Mouse (Mus musculus) heart, embryonic 11.5 days (tissue): ENCODE data around the gene Fam181b. TPM values are rescaled to one million over a fixed set of nuclear protein-coding genes. Genes with fewer than 3 reads are reported as not detected.

Source experiments
- ATAC-seq: fragments of 200-750 bp; cut with Nextera tagmentation; replicated peaks from 2 replicates; pipeline ENCODE4 v1.8.0; 2017; ENCODE audit warnings: moderate library complexity; ENCODE audit not compliant: insufficient number of reproducible peaks, low FRiP score, low TSS enrichment
- H3K27ac ChIP-seq: fragments of 300-500 bp; sonication (generic); 2 replicates; pipeline ENCODE4 v1.5.1; 2014; ENCODE audit warnings: mild to moderate bottlenecking, low read depth, low read length
- H3K27me3 ChIP-seq: fragments of 300-500 bp; sonication (generic); 2 replicates; pipeline ENCODE4 v1.6.1; 2014; ENCODE audit warnings: mild to moderate bottlenecking, low read length, mixed read lengths; ENCODE audit not compliant: control insufficient read depth, insufficient read depth
- H3K36me3 ChIP-seq: fragments of 300-500 bp; sonication (generic); 2 replicates; pipeline ENCODE4 v1.6.1; 2014; ENCODE audit warnings: mild to moderate bottlenecking, low read length, moderate library complexity, mixed read lengths; ENCODE audit not compliant: control insufficient read depth, insufficient read depth
- H3K4me1 ChIP-seq: fragments of 300-500 bp; sonication (generic); 2 replicates; pipeline ENCODE4 v1.6.1; 2014; ENCODE audit warnings: low read length; ENCODE audit not compliant: control insufficient read depth, insufficient read depth
- H3K4me2 ChIP-seq: fragments of 300-500 bp; sonication (generic); 2 replicates; pipeline ENCODE4 v1.6.1; 2014; ENCODE audit warnings: mild to moderate bottlenecking, moderate library complexity
- H3K4me3 ChIP-seq: fragments of 300-500 bp; sonication (generic); 2 replicates; pipeline ENCODE4 v1.5.1; 2014; ENCODE audit warnings: low read depth, low read length
- H3K9ac ChIP-seq: fragments of 300-500 bp; sonication (generic); 2 replicates; pipeline ENCODE4 v1.6.1; 2014; ENCODE audit warnings: mild to moderate bottlenecking, low read depth, low read length, moderate library complexity
- H3K9me3 ChIP-seq: fragments of 300-500 bp; sonication (generic); replicated peaks from 2 replicates; pipeline ENCODE4 v1.6.1; 2016; ENCODE audit warnings: low read length; ENCODE audit not compliant: control insufficient read depth
- WGBS: fragments of 180-500 bp; shearing (Covaris S2); extraction: QIAGEN DNeasy Blood & Tissue Kit; methylation state at CpG from one replicate; pipeline ENCODE4 v1.1.7; 2014; ENCODE audit not compliant: insufficient replicate concordance; 5-methylcytosine and 5-hydroxymethylcytosine counted together
- polyA plus RNA-seq: library from polyadenylated mRNA; unstranded; fragments of >200 nt; fragmentation: Nextera tagmentation; extraction: Ambion mirVana; gene quantifications from 2 replicates; pipeline ENCODE4 v1.2.1, GENCODE M21; 2014

Gene Fam181b
- polyA plus RNA-seq, 1 experiment from 2014 or later = 2.0 TPM

- H3K36me3 ChIP-seq = no peaks in the 10 kb centered on the region
- H3K27ac ChIP-seq = no peak overlapping the region
- H3K27me3 ChIP-seq = no peaks in the 10 kb centered on the region
- ATAC-seq = no peak
- 58% methylated on average over 6 of the region's 6 CpGs for WGBS
- H3K4me1 ChIP-seq = no peaks in the 10 kb centered on the region
- H3K4me3 ChIP-seq = no peak overlapping the region
- peaks cover 3% of the 10 kb centered on the region; the same call in 1 of the 2 replicates for H3K9me3 ChIP-seq
- no peak overlapping the region for H3K9ac ChIP-seq
- no peak overlapping the region for H3K4me2 ChIP-seq
Observed at GRCm38 (mm10) chr7:93062189-93062588, 17.5 kb upstream of the Fam181b start.

- WGBS = 54% methylated on average over 7 of the region's 7 CpGs
- Histone ChIP-seq H3K36me3 (no peaks in the 10 kb centered on the region), H3K27ac (no peak overlapping the region), H3K4me3 (no peak overlapping the region), H3K4me2 (no peak overlapping the region), H3K9ac (no peak overlapping the region), H3K27me3 (no peaks in the 10 kb centered on the region), H3K9me3 (peaks cover 3% of the 10 kb centered on the region; the same call in 1 of the 2 replicates), H3K4me1 (no peaks in the 10 kb centered on the region)
- no peak for ATAC-seq
Observed at GRCm38 (mm10) chr7:93067464-93068015, 12.1 kb upstream of the Fam181b start.

DNA sequence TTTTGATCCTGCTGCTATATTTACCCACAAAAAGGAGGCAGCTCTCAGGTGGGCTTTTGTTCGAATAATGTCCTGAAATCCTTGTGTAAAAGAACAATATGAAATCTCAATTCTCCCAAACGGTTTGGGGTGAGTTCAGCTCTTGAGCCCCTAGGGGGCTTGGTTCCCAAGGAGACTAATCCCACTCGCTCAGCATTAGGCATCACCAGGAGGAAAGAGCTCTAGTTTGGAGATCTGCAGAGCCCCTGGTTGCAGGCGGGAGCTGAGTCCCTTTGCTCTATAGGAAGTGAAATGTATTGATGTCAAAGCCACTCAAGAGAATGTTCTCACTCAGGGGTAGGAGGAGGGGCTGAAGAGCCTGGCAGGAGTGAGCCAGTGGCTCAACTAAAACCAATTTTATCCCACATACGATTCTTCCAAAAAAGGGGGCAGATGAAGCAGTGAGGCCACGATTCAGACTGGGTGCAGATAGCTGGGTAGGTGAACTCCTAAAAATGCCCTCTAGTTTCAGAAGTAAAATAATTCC lies 3.2 kb upstream of the Fam181b start:
- H3K27me3 ChIP-seq = peaks cover 11% of the 10 kb centered on the region; the same call in 1 of the 2 replicates
- no peak overlapping the region for H3K27ac ChIP-seq
- no peak overlapping the region for H3K9ac ChIP-seq
- H3K4me1 ChIP-seq = no peaks in the 10 kb centered on the region
- WGBS = 18% methylated on average over 6 of the region's 6 CpGs
- H3K4me3 ChIP-seq = no peak overlapping the region
- no peak overlapping the region for H3K4me2 ChIP-seq
- ATAC-seq = no peak
- H3K36me3 ChIP-seq = no peaks in the 10 kb centered on the region
- H3K9me3 ChIP-seq = no peaks in the 10 kb centered on the region

DNA sequence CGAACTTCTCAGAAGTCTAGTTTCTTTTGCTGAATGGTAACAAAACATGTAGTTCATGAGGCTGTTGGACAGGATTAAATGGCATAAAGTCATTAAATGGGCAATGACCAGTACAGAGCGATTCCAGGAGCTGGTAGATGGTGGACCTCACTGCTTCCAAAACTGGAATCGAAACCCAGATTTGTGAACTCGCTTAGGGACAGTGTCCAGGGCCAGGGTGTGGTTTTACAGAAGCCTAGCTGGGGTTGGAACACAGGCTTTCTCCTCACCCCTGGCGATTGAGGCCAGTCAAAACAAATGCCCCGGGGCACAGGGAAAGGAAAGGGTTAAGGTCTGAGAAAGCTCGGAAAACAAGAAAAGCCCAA lies 263 bp upstream of the Fam181b start:
- WGBS = 30% methylated on average over 7 of the region's 7 CpGs
- 0 out of 2 replicates have a peak, but pooled peaks have one; percentile 7 for ATAC-seq
- no peaks in the 10 kb centered on the region for H3K4me1 ChIP-seq
- H3K27me3 ChIP-seq = peaks cover 21% of the 10 kb centered on the region
- no peaks in the 10 kb centered on the region for H3K9me3 ChIP-seq
- H3K27ac ChIP-seq = no peak overlapping the region
- H3K36me3 ChIP-seq = no peaks in the 10 kb centered on the region
- H3K4me3 ChIP-seq = peak overlapping the region; percentile 49
- no peak overlapping the region for H3K9ac ChIP-seq
- H3K4me2 ChIP-seq = peak overlapping the region; percentile 91

DNA sequence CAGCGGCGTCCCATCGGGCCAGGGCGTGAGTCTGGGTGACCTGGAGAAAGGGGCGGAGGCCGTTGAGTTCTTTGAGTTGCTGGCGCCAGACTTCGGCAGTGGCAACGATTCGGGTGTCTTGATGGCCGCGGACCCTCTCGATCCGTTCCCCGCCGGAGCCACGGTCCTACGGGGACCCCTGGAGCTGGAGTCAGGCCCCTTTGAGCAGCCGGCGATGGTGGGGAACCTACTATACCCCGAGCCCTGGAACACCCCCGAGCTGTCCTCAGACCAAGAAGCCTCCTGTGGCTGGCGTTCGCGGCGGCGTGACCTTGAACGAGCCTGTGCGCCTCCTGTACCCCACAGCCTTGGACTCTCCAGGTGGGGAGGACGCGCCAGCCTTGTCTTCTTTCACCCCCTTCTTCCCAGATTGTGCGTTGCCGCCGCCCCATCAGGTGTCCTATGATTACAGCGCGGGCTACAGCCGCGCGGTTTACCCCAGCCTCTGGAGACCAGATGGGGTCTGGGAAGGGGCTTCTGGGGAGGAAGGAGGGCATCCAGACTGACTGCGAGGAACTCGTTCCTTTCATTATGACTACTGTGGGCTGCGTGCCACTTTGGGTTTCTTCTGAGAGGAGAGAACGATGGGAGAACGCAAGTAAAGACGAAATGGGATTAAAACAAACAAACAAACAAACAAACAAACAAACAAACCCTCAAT lies 1.2 kb downstream of the Fam181b start:
- Histone ChIP-seq H3K4me2 (peak overlapping the region; percentile 91), H3K36me3 (no peaks in the 10 kb centered on the region), H3K4me3 (peak overlapping the region; percentile 49), H3K27ac (no peak overlapping the region), H3K4me1 (no peaks in the 10 kb centered on the region), H3K9me3 (no peaks in the 10 kb centered on the region), H3K9ac (peak overlapping the region; percentile 56), H3K27me3 (peaks cover 21% of the 10 kb centered on the region)
- peak; percentile 3; the same call in 1 of the 2 replicates for ATAC-seq
- 1% methylated on average over 45 of the region's 45 CpGs for WGBS

- Histone ChIP-seq H3K4me2 (no peak overlapping the region), H3K27ac (no peak overlapping the region), H3K9ac (no peak overlapping the region), H3K27me3 (no peaks in the 10 kb centered on the region), H3K9me3 (no peaks in the 10 kb centered on the region), H3K4me3 (no peak overlapping the region), H3K4me1 (no peaks in the 10 kb centered on the region), H3K36me3 (no peaks in the 10 kb centered on the region)
- WGBS = 37% methylated on average over 11 of the region's 11 CpGs
- ATAC-seq = peak; percentile 64
Observed at GRCm38 (mm10) chr7:93093371-93094058, 13.8 kb downstream of the Fam181b start.

GRCm38 (mm10) chr7:93095511-93095910 lies 15.8 kb downstream of the Fam181b start:
- 6% methylated on average over 8 of the region's 8 CpGs for WGBS
- no peak for ATAC-seq
- Histone ChIP-seq H3K9me3 (no peaks in the 10 kb centered on the region), H3K4me1 (no peaks in the 10 kb centered on the region), H3K4me2 (peak overlapping the region; percentile 56), H3K27ac (no peak overlapping the region), H3K27me3 (no peaks in the 10 kb centered on the region), H3K36me3 (no peaks in the 10 kb centered on the region), H3K4me3 (no peak overlapping the region), H3K9ac (no peak overlapping the region)

GRCm38 (mm10) chr7:93104776-93105340 lies 25.2 kb downstream of the Fam181b start:
- Histone ChIP-seq H3K27ac (no peak overlapping the region), H3K4me2 (no peak overlapping the region), H3K4me3 (no peak overlapping the region), H3K9me3 (no peaks in the 10 kb centered on the region), H3K9ac (no peak overlapping the region), H3K4me1 (no peaks in the 10 kb centered on the region), H3K36me3 (no peaks in the 10 kb centered on the region), H3K27me3 (no peaks in the 10 kb centered on the region)
- ATAC-seq = no peak
- 78% methylated on average over 2 of the region's 2 CpGs for WGBS
